Mouse (Mus musculus) lung, adult 2 months (tissue): ENCODE data around the gene Prelid1.

Experiments
- CTCF ChIP-seq: fragments of 200-500 bp; IDR thresholded peaks from 2 replicates; pipeline ENCODE4 v1.5.1; 2011; ENCODE audit warnings: mild to moderate bottlenecking, low read length, control low read depth; ENCODE audit not compliant: insufficient read depth
- POLR2A ChIP-seq: fragments of 200-500 bp; IDR thresholded peaks from 2 replicates; pipeline ENCODE4 v1.6.1; 2011; ENCODE audit warnings: low read depth, mild to moderate bottlenecking, control low read depth, low read length, borderline replicate concordance; ENCODE audit errors: extremely low read depth

GRCm38 (mm10) chr13:55361145-55361544, 40.8 kb downstream of the Prelid1 start:
- no peak for TF ChIP-seq CTCF
- TF ChIP-seq POLR2A: no peak
